Mouse (Mus musculus): Measurements from ENCODE around the gene Mettl3.

- TF ChIP-seq CTCF (IDR thresholded peaks at IDR 0.05; ENCODE audit: low read depth, low read length) (no peak), POLR2A (IDR thresholded peaks at IDR 0.05; ENCODE audit: insufficient read depth, low read length) (no peak), EP300 (IDR thresholded peaks at IDR 0.05; ENCODE audit: insufficient read depth, low read depth, low read length) (no peak)
Measured at GRCm38 (mm10) chr14:52332171-52332570, 27.2 kb upstream of the Mettl3 start.
